Mouse (Mus musculus) 416B (cell line): ENCODE results near the gene Shmt1.
"Not testable (repeated sequence)": the region's sequence is repeated elsewhere in the genome, so short reads cannot be mapped to it uniquely, and the experiment has no call there.

Experiments
- DNase-seq: peaks from one replicate; pipeline ENCODE4 v3.0.0; 2011; ENCODE audit warnings: low read depth

Gene Shmt1

DNA sequence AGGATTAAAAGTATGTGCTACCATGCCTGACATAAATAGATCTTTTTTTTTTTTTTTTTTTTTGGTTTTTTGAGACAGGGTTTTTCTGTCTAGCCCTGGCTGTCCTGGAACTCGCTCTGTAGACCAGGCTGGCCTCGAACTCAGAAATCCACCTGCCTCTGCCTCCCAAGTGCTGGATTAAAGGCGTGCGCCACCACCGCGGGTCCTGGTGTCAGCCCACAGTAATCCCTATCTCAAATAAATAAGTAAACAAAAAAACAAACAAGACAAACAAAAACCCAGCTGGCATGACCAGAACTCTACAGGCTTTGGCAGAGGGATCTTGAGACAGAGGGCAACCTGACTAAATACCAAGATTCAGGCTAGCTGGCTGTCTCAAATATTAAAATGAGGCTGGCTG lies at the start of gene Shmt1:
TSS of gene Shmt1 (minus strand) at position 101 of the 400 bp plus-strand sequence.
- not testable (repeated sequence) for DNase-seq

DNA sequence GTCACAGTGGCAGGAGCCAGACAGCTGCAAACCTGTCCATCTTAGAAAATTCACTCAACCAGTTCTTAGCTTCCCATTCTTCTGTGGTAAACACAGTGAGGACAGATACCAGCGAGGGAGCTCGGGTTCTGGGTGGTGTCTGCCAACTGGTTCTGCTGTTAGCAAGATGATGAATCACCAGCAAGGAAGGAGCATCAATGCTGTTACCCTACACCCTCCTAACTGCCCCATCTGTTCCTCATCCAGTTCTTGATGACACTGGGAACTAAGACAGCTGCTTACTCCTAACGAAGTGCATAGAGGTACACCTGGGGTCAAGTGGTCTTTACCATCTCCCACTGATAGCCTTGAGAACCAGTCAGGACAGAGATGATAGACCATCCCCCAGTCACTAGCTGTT lies 45.1 kb upstream of the Shmt1 start:
- no peak for DNase-seq

DNA sequence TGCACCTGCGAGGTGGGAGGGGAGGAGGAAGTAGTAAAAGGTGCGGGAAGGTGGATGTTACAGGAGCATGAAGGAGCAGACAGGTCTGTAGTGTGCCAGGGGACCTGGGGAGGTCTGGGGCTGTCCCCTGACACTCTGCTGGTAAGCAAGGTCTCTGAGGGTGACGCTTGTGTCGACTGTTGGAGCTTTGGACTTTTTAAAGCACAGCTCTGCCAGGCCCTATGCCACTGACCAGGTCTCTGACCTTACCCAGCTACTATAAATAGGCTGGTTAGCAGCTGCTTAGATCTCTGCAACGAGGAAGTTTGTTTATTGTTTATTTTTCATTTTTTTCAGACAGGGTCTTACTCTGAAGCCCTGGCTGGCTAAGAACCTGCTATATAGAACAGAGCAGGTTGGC lies 33.9 kb upstream of the Shmt1 start:
- DNase-seq = no peak

DNA sequence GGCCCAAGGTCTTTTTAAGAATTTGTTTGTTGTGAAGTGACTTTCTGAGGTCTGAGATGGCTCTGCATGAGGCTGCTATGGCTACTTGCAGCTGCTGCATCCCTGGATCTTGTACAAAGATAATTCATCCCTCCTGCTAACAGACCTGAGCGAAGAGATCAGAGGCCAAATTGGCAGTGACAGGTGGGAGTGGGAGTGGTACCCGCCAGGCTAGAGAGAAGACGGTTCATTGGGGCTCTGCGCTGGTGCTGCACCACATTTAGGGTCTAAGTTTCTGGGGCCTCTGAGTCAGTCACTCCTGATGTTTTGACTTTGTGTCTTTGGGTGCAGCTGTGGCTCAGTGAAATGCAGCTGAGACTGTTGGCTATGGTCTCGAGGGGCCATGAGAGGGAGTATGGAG lies 31.9 kb upstream of the Shmt1 start:
- DNase-seq = no peak

DNA sequence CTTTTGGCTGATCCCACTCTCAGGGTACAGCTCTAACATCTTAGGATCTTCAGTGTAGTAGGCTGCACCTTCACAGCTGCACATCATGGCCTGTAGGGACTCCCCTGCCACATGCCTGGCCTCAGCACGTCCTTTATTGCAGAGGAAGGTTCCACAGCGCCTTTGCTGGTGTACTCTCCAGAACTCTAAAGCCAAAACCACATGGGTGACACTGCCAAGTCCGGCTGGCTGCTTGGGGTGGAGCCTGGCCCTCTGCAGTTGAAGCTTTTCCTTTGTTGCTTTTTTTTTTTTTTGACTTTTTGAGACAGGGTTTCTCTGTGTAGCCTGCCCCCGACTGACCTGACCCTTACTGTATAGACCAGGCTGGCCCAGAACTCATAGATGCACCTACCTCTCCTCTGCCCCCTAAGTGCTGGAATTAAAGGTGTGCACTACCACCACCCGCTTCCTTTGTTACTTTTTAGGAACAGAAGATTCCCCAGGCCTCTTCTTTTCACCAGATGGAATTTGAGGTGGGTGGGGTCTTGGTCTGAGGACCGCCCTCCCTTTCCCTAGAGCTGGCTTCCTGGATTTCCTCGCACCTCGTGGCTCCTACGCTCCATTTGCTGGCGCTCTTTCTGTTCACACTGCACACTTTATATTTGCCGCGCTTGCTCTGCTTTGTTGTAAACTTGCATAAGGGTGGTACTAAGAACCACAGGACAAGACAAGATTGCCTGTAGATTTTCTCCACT lies 30.1 kb upstream of the Shmt1 start:
- peak; percentile 60 for DNase-seq

DNA sequence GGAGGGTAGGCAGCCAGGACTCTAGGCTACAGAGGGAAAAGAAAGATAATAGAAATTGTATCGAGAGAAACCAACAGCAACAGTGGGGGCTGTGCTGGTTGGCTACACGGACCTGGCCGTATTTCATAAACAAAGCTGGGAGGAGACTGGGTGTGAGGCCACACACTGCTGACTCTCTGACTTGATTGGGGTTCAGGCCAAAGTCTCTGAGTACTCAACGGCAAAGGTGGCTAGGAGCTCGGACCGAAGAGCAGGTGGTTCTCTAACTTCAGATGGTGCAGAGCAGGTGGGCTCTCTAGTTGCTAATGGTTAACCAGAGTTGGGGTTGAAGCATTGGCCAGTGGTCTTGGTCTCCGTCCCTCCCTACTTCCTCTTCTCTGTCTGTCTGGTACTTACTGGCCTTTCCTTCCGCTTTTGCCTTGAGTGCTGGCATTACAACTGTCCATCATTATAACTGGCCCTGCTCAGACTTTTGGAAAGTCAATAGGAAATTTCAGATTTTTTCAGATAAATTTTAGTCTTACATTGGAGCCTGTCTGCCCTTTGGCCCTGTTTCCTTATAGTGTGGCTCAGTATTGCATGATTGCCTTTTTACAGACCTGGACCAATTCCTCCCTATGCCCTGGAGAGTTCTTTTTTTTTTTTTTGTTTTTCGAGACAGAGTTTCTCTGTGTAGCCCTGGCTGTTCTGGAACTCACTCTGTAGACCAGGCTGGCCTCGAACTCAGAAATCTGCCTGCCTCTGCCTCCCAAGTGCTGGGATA lies 26.3 kb upstream of the Shmt1 start:
- DNase-seq = no peak

DNA sequence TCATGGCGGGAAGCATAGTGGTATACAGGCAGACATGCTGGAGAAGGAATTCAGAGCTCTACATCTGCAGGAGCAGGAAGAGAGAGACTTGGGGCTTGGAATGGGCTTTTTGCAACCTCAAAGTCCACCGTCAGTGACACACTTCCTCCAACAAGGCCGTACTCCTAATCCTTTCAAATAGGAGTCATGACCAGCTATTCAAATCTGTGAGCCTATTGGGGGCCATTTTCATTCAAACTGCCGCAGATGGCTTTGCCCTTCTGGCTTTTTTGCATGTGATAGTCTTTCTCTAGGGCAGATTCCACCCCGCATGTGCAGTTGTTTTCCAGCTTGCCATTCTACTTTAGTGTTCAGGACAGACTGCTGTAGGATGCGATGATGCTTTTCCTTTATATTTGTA lies 25.4 kb upstream of the Shmt1 start:
- no peak for DNase-seq

DNA sequence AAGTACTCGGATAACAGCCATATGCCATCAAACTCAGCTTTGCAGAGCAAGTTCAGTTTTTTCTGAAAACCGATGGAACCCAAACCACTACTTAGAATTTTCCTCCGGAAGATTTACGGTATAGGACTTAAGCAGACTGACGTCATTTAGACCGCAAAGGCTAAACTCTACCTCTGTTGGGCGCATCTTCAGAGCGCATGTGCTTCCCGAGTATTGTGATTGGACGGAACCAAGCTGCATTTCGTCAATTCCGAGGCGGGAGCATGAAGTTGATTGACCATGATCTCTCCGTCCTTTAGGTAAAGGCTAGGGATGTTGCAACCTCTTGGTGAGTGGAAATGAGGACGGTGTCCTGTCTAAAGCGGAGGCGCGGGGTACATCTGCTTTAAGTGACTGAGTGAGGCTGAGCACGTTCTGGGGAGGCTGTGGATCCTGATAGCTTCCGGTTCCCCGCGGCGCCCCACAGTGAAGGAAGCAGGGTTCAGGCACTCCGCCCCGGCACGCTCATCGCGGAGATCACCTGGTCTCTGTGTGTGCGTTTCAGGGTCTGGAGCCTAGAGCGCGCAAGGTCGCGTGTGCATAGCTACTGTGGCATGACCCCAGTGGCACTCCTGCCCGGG lies 19.0 kb upstream of the Shmt1 start, which contains the start of gene Dhrs7b:
TSS of gene Dhrs7b (plus strand) at position 199 of the 620 bp plus-strand sequence.
- peak; percentile 100 for DNase-seq

DNA sequence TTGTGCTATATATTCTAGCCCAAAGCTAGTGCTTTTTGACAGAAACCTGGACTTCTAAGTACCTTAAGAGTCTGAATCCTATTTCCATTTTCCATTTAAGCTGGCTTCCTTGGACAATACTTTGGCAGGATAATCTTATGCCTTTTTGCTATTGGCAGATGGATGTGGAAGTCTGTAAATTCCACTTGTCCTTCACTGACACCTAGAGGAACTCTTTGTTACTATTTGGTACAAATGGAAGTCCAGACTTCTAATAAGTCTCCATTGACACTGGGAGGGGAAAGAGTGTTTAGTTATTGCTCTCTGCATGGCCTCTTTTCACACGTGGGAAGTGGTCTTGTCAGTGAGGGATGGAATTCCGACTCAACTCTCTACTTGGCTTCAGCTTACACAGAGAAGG lies 17.4 kb upstream of the Shmt1 start:
- peak; percentile 80 for DNase-seq

DNA sequence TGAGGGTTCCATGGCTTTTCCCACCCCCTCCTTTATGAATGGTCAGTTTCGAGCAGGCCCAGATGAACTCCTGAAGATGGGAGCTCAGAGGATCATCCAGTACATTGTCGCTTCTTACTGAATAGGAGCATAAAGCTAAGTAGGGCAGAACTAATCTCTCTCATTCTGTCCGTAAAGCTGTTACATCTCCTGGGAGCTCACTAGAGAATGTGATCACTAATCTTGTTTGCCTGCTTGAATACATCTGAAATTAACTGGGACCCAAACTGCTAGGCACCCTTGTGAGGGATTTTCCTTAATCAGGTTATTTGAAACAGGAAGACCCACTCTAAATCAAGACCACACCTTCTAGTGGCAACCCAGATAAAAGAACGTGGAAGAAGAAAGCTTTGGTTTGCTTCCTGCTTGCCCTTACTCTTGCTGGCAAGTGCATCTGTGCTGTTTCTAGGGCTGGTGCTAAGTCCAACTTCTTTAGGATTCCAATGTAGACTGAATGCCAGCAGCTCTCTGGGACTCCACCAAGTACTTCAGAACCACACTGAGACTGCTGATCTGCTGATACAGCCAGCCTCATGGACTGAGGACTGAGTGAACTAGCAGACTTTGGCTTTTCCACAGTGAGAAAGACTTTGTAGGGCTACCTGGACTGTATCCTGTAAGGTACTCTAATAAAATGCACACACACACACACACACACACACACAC lies 15.9 kb upstream of the Shmt1 start:
- no peak for DNase-seq

DNA sequence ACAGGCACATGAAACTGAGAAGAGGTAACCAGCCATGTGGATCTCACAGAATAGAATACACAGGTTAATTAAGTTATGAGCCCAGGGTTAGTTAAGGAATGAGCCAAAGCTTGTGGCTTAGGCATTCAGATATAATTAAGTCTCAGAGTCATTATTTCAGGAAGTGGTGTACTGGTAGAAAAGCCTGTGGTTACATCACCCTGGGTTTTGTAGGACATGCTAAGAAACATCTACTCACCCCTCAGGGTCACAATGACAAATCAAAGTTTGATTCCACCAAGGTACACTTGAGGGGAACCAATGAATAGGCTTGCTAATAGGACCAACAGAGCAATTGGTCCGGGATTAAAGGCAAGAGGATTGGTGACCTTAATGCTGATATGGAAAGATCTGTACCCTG lies 15.2 kb upstream of the Shmt1 start:
- peak; percentile 81 for DNase-seq

DNA sequence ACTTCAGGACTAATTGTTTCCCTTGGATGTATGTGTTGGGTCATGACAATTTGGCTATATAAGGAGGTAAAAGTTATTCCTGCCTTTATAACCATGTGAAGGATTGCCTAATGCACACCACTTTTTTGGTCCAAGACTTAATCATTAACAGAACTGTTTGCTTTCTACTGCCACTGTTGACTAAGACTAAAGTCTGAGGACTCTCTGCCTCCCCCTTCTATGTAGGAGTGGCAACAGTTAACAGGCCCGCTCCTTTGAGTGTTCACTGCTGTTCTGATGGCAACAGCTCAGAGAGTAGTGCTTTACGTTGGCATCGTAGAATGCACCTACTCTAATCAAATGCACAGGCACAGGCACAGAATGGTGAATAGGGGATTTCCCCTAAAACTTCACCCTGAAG lies 13.7 kb upstream of the Shmt1 start:
- no peak for DNase-seq

DNA sequence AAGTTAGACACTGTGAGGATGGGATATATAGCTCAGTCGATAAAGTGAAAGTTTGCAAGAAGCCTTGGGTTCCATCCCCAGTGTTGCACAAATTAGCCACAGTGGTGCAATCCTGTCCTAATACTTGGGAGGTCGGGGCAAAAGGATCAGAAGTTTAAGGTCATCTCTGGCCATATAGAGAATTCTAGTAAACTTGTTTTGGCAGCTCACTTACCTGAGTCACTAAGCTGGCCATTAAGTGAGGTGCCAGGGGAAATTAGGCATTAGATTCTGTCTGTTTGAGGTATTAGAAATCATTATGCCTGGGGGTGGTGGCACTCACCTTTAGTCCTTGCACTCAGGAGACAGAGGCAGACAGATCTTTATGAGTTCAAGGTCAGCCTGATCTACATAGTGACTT lies 12.3 kb upstream of the Shmt1 start:
- no peak for DNase-seq

DNA sequence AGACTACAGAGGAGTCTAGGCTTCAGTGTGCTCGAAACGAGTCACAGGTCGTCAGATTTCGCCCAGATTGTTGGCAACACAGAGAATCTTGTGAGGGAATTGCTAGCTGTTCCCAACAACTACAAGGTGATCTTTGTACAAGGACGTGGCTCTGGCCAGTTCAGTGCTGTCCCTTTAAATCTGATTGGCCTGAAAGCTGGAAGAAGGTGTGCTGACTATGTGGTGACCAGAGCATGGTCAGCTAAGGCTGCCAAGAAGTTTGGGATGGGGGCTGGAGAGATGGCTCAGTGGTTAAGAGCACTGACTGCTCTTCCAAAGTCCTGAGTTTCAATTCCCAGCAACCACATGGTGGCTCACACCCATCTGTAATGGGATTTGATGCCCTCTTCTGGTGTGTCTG lies 4.9 kb upstream of the Shmt1 start:
- no peak for DNase-seq

DNA sequence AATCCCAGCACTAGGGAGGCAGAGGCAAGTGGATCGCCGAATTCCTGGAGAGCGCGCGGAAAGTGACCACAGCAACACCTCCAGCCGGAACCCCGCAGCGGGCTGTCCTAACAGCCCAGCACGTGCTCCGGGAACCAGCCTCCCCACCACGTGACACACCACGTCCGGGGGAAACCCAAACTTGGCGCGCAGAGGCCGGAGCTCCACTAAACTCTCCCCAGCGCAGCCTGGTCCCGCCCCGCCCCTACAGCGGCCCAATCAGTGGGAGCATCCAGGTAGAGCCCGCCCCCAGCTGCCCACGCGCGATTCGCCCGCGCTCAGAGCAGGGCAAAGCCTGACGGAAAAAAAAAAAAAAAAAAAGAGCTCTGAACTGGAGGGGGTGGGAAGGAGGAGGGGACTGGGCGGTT lies 461 bp downstream of the Shmt1 start:
- peak; percentile 98 for DNase-seq

DNA sequence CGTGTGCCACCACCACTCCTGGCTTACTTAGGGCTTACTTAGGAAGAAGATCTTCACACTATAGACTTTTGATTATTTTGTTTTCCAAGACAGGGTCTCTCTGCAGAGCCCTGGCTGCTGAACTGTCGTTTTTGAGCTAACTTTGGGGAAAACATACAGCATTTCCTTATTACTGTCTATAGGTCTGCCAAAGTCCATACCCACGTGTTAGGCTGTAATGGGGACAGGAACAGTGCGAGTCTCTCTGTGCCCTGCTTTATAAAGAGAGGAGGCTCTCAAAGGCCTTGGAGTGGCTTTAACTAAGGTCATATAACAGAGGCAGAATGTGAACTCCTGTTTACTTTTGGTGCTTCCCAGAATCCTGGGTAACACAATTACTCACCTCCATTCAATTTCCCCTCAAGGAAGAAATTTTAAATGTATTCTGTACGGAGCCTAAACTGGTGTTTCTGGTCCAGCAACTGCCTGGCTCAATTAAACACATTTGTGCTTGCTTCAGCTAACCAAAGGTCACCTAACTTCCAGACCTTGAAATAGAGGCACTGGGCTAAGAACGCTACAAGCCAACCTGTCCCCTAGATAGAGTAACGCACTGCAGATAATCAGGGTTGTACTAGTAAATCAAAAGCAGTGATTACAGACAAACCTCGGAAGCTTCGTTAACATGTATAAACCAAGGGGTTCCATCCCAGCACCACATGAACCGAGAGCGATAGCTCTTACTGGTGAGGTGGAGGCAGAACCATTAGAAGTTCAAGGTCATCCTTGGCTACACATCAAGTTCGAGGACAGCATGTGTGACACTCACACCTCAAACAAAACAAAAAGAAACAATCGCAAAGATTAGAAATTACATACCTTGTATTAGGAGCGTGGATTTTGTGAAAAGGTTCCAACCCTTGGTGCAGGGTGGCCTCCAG lies 1.2 kb downstream of the Shmt1 start:
- DNase-seq = peak; percentile 19

DNA sequence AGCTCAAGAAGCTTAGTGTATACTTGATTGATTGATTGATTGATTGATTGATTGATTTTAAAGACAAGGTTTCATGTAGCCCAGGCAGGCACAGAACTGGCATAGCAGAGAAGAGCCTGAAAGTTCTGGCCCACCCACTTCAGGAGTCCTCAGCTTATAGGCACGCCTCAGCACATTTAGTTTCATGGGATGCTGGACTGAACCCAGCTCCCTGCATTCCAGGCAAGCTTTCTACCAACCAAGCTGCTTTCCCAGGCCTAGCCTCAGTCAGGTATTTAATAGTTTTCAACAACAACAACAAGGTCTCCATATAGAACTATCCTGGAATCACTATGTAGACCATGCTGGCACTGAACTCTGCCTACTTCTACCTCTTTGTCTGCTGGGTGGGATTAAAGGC lies 2.0 kb downstream of the Shmt1 start:
- DNase-seq = no peak

DNA sequence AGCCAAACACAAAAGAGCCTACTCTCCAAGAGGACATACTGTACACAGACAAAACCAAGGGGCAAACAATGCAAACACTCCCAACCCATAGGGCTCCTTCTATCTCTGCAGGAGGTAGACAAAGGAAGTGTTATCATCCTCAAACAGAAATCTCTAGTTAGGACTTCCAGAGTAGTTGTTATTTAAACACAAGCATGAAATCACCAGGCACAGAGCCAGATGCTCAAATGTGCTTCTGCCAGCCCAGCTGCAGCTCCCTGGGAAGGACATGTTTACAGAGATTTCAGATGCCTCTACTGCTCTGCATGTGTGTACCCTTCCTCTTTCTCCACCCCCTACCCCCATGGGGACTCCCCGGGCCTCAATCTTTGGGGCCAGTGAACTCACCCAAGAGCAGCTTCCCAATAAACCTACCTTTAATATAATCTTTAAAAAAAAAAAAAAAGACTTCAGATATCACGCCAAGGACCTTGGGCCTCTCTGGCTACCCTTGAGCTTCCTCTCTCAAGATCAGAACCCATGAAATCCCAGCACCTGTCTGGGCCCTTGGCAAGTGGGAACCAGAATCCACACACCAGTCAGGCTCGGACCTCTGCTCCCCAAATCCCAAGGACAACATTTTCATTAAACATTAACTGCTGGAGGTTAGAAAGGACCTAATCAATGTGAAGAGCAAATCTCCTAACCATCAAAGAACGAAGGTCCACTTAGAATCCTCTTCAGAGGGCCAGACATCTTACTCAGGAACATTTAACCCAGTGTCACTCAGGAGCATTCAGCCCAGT lies 3.0 kb downstream of the Shmt1 start:
- DNase-seq = peak; percentile 38

DNA sequence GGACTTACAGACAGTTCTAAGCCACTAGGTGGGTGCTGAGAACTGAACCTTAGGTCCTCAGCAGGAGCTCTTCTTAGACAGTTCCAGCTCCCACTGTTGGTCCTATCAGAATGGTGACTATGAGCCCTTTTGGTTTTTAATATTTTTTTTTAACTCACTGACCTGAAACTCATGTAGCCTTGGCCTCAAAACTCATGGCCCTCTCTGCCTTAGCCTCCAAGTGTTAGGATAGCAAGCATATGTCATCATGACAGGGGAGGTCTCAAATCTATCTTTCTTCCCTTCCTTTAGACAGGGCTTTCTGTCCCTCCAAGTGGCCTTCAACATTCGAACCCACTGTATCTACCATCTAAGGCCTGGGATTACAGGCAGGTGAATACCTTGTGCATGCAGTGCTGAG lies 10.6 kb downstream of the Shmt1 start:
- DNase-seq = no peak

DNA sequence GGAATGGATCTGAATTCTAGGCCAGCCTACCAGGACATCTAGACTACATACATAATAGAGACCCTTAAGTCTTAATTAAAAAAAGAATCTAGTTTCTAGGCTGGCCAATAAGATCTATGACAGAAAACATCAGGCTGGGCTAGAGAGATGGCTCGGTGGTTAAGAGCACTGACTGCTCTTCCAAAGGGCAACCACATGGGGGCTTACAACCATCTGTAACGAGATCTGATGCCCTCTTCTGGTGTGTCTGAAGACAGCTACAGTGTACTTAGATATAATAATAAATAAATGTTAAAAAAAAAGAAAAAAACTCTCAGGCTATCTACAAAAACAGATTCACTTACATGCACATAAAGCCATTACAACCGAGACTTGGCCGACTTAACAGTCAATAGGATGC lies 11.5 kb downstream of the Shmt1 start:
- no peak for DNase-seq

DNA sequence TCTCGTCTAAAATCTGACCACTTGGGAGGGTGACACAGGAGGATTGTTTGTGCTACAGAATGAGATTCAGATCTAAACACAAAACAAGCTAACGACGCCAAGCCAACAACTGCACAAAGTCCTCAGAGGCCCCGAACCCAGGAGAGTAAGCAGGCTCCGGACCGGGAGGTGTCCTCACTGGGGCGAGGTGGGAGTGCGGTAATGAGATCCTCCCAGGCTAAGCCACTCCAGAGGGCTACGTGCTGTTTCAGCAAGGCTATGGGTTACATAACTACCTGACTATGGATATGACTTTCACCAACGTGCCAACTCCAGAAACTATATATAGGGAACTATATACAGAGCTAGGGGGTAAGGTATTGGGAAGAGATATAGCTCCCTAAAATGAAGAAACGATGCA lies 15.2 kb downstream of the Shmt1 start:
- no peak for DNase-seq
